Mouse (Mus musculus): ENCODE results near the gene Synpo2l. TPM values are rescaled to one million over a fixed set of nuclear protein-coding genes. Genes with fewer than 3 reads are reported as not detected.

Gene Synpo2l
- total RNA-seq, 1 experiment, result 1.1 TPM

DNA sequence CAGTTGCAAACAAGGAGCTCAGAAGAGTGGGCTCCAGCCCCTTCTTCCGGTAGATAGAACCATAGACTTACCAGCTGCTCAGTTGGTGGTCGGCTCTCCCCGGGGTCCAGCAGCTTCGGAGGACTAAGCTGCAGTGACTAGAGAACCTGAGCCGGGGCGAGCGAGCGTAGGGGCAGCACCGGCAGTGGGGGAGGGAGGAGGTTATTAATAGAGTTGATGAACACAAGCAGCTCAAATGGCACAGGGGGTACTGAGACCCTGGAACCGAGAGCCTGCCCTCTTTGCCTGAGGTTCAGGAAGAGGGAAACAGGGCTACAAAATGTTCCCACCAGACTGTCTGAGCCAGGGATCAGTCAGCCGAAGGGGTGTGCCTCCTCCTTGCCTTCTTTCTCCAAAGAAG is 11.8 kb downstream of the Synpo2l start, which contains the start of gene Myoz1:
TSS of gene Myoz1 (minus strand) at position 180 of the 400 bp plus-strand sequence.
- TF ChIP-seq ZC3H11A (IDR thresholded peaks at IDR 0.05; ENCODE audit: borderline replicate concordance, low read depth, low read length), result no peak
- no peak for TF ChIP-seq ZNF384 (IDR thresholded peaks at IDR 0.05; ENCODE audit: low read depth, low read length)
- no peak for TF ChIP-seq CHD2 (IDR thresholded peaks at IDR 0.05; ENCODE audit: low read depth, low read length)
- no peak for TF ChIP-seq HCFC1 (IDR thresholded peaks at IDR 0.05; ENCODE audit: borderline replicate concordance, insufficient read depth, low read length)
- no peak for TF ChIP-seq MAFK (IDR thresholded peaks at IDR 0.05; ENCODE audit: insufficient read depth, low read depth, low read length)
- Histone ChIP-seq H3K4me1 (ENCODE audit: control insufficient read depth in 2 of 2, insufficient read depth in 2 of 2, low read length in 2 of 2, poor library complexity in 1 of 2) (peaks cover 0 to 5% of the 10 kb centered on the region in 2 experiments; a peak in 1 of 4 replicates), H3K36me3 (ENCODE audit: control insufficient read depth, insufficient read depth, low read length, poor library complexity, severe bottlenecking) (no peaks in the 10 kb centered on the region), H3K9me3 (ENCODE audit: control insufficient read depth, insufficient read depth, low read depth, low read length) (no peaks in the 10 kb centered on the region), H3K27ac (ENCODE audit: insufficient read depth, low read depth, low read length, poor library complexity, severe bottlenecking) (no peak within 1 kb of the TSS), H3K9ac (ENCODE audit: insufficient read depth, low read depth, low read length, poor library complexity, severe bottlenecking) (no peak within 1 kb of the TSS), H3K4me3 (ENCODE audit: insufficient read depth in 1 of 2, low read depth in 1 of 2, low read length in 2 of 2, poor library complexity in 1 of 2, severe bottlenecking in 1 of 2) (no peak within 1 kb of the TSS)
- no peak for DNase-seq (ENCODE audit: low read depth, low spot score)
- in situ Hi-C loops (cut with MboI; ENCODE audit: low sequenced_read_pairs in 2 of 2, unreplicated experiment in 2 of 2), result loop anchor here in 1 of 2 experiments (5.0 kb wide), 1 partner anchor 79 kb away; no protein-coding TSS in a partner anchor

DNA sequence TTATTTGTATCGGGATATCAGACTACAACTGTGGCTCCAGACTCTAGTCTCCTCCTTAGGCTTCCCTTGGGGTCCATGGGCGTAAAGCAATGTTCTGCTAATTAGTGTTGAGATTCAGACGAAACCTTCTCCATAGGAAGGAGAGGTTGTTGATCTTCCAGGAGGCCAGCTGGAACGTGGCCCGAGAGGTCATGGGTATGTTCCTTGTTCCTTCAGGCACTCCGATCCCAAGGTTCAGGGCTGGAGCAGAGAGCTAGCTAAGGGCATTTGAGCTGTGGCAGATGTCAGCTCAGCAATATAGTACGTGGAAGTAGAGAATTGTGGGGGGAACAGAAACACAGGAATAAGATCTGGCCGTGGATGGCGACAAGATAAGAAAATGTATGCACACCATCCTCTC is 12.4 kb downstream of the Synpo2l start:
- no peak overlapping the region for H3K9ac ChIP-seq (ENCODE audit: insufficient read depth, low read depth, low read length, poor library complexity, severe bottlenecking)
- H3K4me1 ChIP-seq (ENCODE audit: control insufficient read depth in 2 of 2, insufficient read depth in 2 of 2, low read length in 2 of 2, poor library complexity in 1 of 2), result peaks cover 0 to 5% of the 10 kb centered on the region in 2 experiments; a peak in 1 of 4 replicates
- no peak for DNase-seq (ENCODE audit: low read depth, low spot score)
- H3K9me3 ChIP-seq (ENCODE audit: control insufficient read depth, insufficient read depth, low read depth, low read length), result no peaks in the 10 kb centered on the region
- no peak overlapping the region for H3K4me3 ChIP-seq (ENCODE audit: insufficient read depth in 1 of 2, low read depth in 1 of 2, low read length in 2 of 2, poor library complexity in 1 of 2, severe bottlenecking in 1 of 2)
- H3K27ac ChIP-seq (ENCODE audit: insufficient read depth, low read depth, low read length, poor library complexity, severe bottlenecking), result no peak overlapping the region
- no peak for TF ChIP-seq HCFC1 (IDR thresholded peaks at IDR 0.05; ENCODE audit: borderline replicate concordance, insufficient read depth, low read length)
- TF ChIP-seq ZNF384 (IDR thresholded peaks at IDR 0.05; ENCODE audit: low read depth, low read length), result no peak
- TF ChIP-seq MAFK (IDR thresholded peaks at IDR 0.05; ENCODE audit: insufficient read depth, low read depth, low read length), result no peak
- TF ChIP-seq CHD2 (IDR thresholded peaks at IDR 0.05; ENCODE audit: low read depth, low read length), result no peak
- TF ChIP-seq ZC3H11A (IDR thresholded peaks at IDR 0.05; ENCODE audit: borderline replicate concordance, low read depth, low read length), result no peak
- in situ Hi-C loops (cut with MboI; ENCODE audit: low sequenced_read_pairs in 2 of 2, unreplicated experiment in 2 of 2), result loop anchor here in 1 of 2 experiments (5.0 kb wide), 1 partner anchor 78 kb away; no protein-coding TSS in a partner anchor
- no peaks in the 10 kb centered on the region for H3K36me3 ChIP-seq (ENCODE audit: control insufficient read depth, insufficient read depth, low read length, poor library complexity, severe bottlenecking)

DNA sequence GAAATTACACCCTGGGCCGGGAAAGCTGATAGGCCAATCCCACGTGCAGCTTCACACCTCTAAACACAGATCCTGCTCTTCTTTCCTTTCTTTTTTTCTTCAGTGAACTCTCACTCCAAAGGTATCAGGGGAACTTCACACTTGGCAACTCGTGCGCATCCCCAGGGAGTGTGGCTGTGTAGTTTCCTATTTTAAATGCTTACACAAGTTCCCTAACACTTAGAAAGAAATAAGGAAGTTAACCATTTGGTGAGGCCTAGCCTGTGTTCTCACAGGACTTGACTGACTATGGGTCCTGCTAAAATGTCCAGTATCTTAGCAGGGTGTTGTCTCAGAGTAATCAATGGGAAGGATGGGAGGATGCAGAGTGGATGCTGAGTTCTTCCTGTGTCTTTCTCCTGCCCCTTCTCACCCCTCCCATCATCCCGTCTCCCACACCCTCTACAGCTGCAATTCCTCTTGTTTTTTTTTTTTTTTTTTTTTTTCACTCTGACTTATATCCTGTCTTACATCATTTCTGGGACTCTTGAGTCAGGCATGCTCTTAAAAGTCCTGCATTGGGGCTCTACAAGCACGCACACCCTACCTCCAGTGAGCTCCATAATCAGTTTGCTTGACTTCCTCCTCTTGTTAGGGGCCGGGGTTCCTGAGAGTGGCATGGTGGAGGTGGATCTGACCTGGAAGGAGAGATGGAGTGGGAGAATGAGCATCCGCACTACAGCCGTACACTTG is 13.3 kb downstream of the Synpo2l start:
- H3K27ac ChIP-seq (ENCODE audit: insufficient read depth, low read depth, low read length, poor library complexity, severe bottlenecking), result no peak overlapping the region
- H3K9ac ChIP-seq (ENCODE audit: insufficient read depth, low read depth, low read length, poor library complexity, severe bottlenecking), result no peak overlapping the region
- no peaks in the 10 kb centered on the region for H3K9me3 ChIP-seq (ENCODE audit: control insufficient read depth, insufficient read depth, low read depth, low read length)
- no peak for DNase-seq (ENCODE audit: low read depth, low spot score)
- no peak overlapping the region for H3K4me3 ChIP-seq (ENCODE audit: insufficient read depth in 1 of 2, low read depth in 1 of 2, low read length in 2 of 2, poor library complexity in 1 of 2, severe bottlenecking in 1 of 2)
- H3K4me1 ChIP-seq (ENCODE audit: control insufficient read depth in 2 of 2, insufficient read depth in 2 of 2, low read length in 2 of 2, poor library complexity in 1 of 2), result peaks cover 0 to 1% of the 10 kb centered on the region in 2 experiments; a peak in 1 of 4 replicates
- no peak for TF ChIP-seq CHD2 (IDR thresholded peaks at IDR 0.05; ENCODE audit: low read depth, low read length)
- TF ChIP-seq HCFC1 (IDR thresholded peaks at IDR 0.05; ENCODE audit: borderline replicate concordance, insufficient read depth, low read length), result no peak
- no peak for TF ChIP-seq ZNF384 (IDR thresholded peaks at IDR 0.05; ENCODE audit: low read depth, low read length)
- TF ChIP-seq MAFK (IDR thresholded peaks at IDR 0.05; ENCODE audit: insufficient read depth, low read depth, low read length), result no peak
- TF ChIP-seq ZC3H11A (IDR thresholded peaks at IDR 0.05; ENCODE audit: borderline replicate concordance, low read depth, low read length), result no peak
- no peaks in the 10 kb centered on the region; the same call in 1 of the 2 replicates for H3K36me3 ChIP-seq (ENCODE audit: control insufficient read depth, insufficient read depth, low read length, poor library complexity, severe bottlenecking)
- in situ Hi-C loops (cut with MboI; ENCODE audit: low sequenced_read_pairs in 2 of 2, unreplicated experiment in 2 of 2), result loop anchor here in 1 of 2 experiments (5.0 kb wide), 1 partner anchor 78 kb away; no protein-coding TSS in a partner anchor

DNA sequence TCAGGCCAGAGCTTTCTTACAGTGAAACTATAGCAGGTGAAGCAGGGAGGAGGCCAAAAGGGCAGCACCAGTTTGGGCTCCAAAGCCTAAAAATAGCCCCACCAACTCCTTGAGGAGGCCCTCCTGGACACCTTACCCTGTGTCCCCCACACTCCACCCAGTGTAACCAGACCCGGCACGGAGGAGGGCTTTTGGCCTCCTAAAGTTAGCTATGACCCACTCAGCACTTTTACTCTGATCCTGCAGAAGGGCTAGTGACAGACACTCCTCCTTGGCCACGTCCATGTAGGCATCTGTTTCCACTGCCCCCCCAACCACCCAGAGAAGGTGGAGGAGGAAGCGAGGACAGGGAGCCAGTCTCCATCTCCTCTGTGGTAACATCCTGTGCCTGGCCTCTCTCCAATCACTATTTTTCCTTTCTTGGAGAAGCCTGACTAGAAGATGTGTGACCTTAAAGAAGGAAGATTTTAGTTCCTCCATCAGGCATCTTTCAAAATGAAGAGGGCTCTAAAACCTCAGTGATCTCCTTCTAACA is 16.4 kb downstream of the Synpo2l start:
- no peak for TF ChIP-seq CHD2 (IDR thresholded peaks at IDR 0.05; ENCODE audit: low read depth, low read length)
- no peak for TF ChIP-seq ZC3H11A (IDR thresholded peaks at IDR 0.05; ENCODE audit: borderline replicate concordance, low read depth, low read length)
- no peak for TF ChIP-seq ZNF384 (IDR thresholded peaks at IDR 0.05; ENCODE audit: low read depth, low read length)
- TF ChIP-seq MAFK (IDR thresholded peaks at IDR 0.05; ENCODE audit: insufficient read depth, low read depth, low read length), result no peak
- no peak for TF ChIP-seq HCFC1 (IDR thresholded peaks at IDR 0.05; ENCODE audit: borderline replicate concordance, insufficient read depth, low read length)
- in situ Hi-C loops (cut with MboI; ENCODE audit: low sequenced_read_pairs in 2 of 2, unreplicated experiment in 2 of 2), result no loop called here
- Histone ChIP-seq H3K9ac (ENCODE audit: insufficient read depth, low read depth, low read length, poor library complexity, severe bottlenecking) (no peak overlapping the region), H3K9me3 (ENCODE audit: control insufficient read depth, insufficient read depth, low read depth, low read length) (no peaks in the 10 kb centered on the region), H3K36me3 (ENCODE audit: control insufficient read depth, insufficient read depth, low read length, poor library complexity, severe bottlenecking) (no peaks in the 10 kb centered on the region; the same call in 1 of the 2 replicates), H3K27ac (ENCODE audit: insufficient read depth, low read depth, low read length, poor library complexity, severe bottlenecking) (no peak overlapping the region), H3K4me3 (ENCODE audit: insufficient read depth in 1 of 2, low read depth in 1 of 2, low read length in 2 of 2, poor library complexity in 1 of 2, severe bottlenecking in 1 of 2) (no peak overlapping the region), H3K4me1 (ENCODE audit: control insufficient read depth in 2 of 2, insufficient read depth in 2 of 2, low read length in 2 of 2, poor library complexity in 1 of 2) (0 out of 4 replicates have a peak, but pooled peaks cover 0 to 1% of the 10 kb centered on the region in 2 experiments)
- DNase-seq (ENCODE audit: low read depth, low spot score), result no peak
